Mouse (Mus musculus) neural tube, embryonic 12.5 days (tissue): Measurements from ENCODE around the gene Rcan2. TPM values are rescaled to one million over a fixed set of nuclear protein-coding genes. Genes with fewer than 3 reads are reported as not detected.

Experiments used
- ATAC-seq: fragments of 200-750 bp; cut with Nextera tagmentation; 2 replicates; pipeline ENCODE4 v1.8.0; 2017; ENCODE audit warnings: low read depth, mild to moderate bottlenecking, moderate TSS enrichment, moderate library complexity; ENCODE audit not compliant: low FRiP score
- H3K27ac ChIP-seq: fragments of 300-500 bp; sonication (generic); 2 replicates; pipeline ENCODE4 v1.5.1; 2016
- H3K27me3 ChIP-seq: fragments of 300-500 bp; sonication (generic); replicated peaks from 2 replicates; pipeline ENCODE4 v1.6.1; 2016; ENCODE audit warnings: mild to moderate bottlenecking
- H3K36me3 ChIP-seq: fragments of 300-500 bp; sonication (generic); 2 replicates; pipeline ENCODE4 v1.6.1; 2016; ENCODE audit warnings: mild to moderate bottlenecking
- H3K4me1 ChIP-seq: fragments of 300-500 bp; sonication (generic); 2 replicates; pipeline ENCODE4 v1.6.1; 2016
- H3K4me2 ChIP-seq: fragments of 300-500 bp; sonication (generic); replicated peaks from 2 replicates; pipeline ENCODE4 v1.6.1; 2016; ENCODE audit warnings: mild to moderate bottlenecking
- H3K4me3 ChIP-seq: fragments of 300-500 bp; sonication (generic); 2 replicates; pipeline ENCODE4 v1.5.1; 2016
- H3K9ac ChIP-seq: fragments of 300-500 bp; sonication (generic); 2 replicates; pipeline ENCODE4 v1.6.1; 2016; ENCODE audit warnings: mild to moderate bottlenecking
- H3K9me3 ChIP-seq: fragments of 300-500 bp; sonication (generic); 2 replicates; pipeline ENCODE4 v1.6.1; 2016; ENCODE audit warnings: mild to moderate bottlenecking
- WGBS: fragments of 180-500 bp; shearing (Covaris S2); methylation state at CpG from one replicate; pipeline ENCODE4 v1.1.7; 2016; 5-methylcytosine and 5-hydroxymethylcytosine counted together
- polyA plus RNA-seq: library from polyadenylated mRNA; unstranded; fragments of >200 nt; fragmentation: Nextera tagmentation; extraction: Ambion mirVana; gene quantifications from 2 replicates; pipeline ENCODE4 v1.2.1, GENCODE M21; 2016

The Rcan2 gene
- polyA plus RNA-seq, 1 experiment from 2014 or later = 48.8 TPM

DNA sequence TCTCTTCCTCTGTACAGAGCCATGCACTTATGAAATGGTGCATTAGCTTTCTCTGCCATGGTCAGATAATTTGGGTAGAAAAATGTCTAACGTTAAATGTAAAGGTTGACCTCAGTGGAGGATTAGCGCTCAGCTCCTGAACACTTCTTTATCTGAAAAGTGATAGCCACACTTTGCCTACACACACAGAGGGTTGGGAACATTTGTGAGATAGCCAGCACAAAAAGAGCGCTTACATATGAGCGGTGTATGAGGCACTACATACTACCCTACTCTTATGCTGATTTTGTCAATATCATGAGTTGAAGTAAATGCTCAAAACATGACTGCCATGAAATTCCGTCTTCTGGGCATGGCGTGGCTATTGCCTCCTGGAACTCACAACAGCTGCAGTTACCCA lies 196.9 kb downstream of the Rcan2 start:
- Histone ChIP-seq H3K9ac (no peak overlapping the region), H3K4me2 (no peak overlapping the region), H3K27ac (no peak overlapping the region), H3K27me3 (no peaks in the 10 kb centered on the region), H3K36me3 (no peaks in the 10 kb centered on the region), H3K4me3 (no peak overlapping the region), H3K4me1 (peaks cover 4% of the 10 kb centered on the region; the same call in 1 of the 2 replicates), H3K9me3 (no peaks in the 10 kb centered on the region)
- WGBS = 93% methylated on average over 6 of the region's 6 CpGs
- ATAC-seq = no peak

- Histone ChIP-seq H3K27ac (no peak overlapping the region), H3K9me3 (no peaks in the 10 kb centered on the region), H3K27me3 (no peaks in the 10 kb centered on the region), H3K4me1 (no peaks in the 10 kb centered on the region), H3K36me3 (no peaks in the 10 kb centered on the region), H3K4me2 (no peak overlapping the region), H3K4me3 (no peak overlapping the region), H3K9ac (no peak overlapping the region)
- 70% methylated on average over 2 of the region's 2 CpGs for WGBS
- ATAC-seq = no peak
Observed at GRCm38 (mm10) chr17:44004401-44004800, 203.2 kb downstream of the Rcan2 start.

- H3K4me2 ChIP-seq = no peak overlapping the region
- no peaks in the 10 kb centered on the region for H3K4me1 ChIP-seq
- no peak for ATAC-seq
- no peaks in the 10 kb centered on the region for H3K36me3 ChIP-seq
- no peaks in the 10 kb centered on the region for H3K27me3 ChIP-seq
- H3K9ac ChIP-seq = no peak overlapping the region
- no peak overlapping the region for H3K4me3 ChIP-seq
- WGBS = 83% methylated on average over 2 of the region's 2 CpGs
- no peak overlapping the region for H3K27ac ChIP-seq
- no peaks in the 10 kb centered on the region for H3K9me3 ChIP-seq
Observed at GRCm38 (mm10) chr17:44007411-44007810, 206.3 kb downstream of the Rcan2 start.

- no peaks in the 10 kb centered on the region for H3K9me3 ChIP-seq
- H3K4me1 ChIP-seq = no peaks in the 10 kb centered on the region
- ATAC-seq = no peak
- WGBS = 84% methylated on average over 4 of the region's 4 CpGs
- no peak overlapping the region for H3K4me3 ChIP-seq
- no peaks in the 10 kb centered on the region for H3K36me3 ChIP-seq
- H3K9ac ChIP-seq = no peak overlapping the region
- H3K4me2 ChIP-seq = no peak overlapping the region
- no peak overlapping the region for H3K27ac ChIP-seq
- H3K27me3 ChIP-seq = no peaks in the 10 kb centered on the region
Observed at GRCm38 (mm10) chr17:44011917-44012316, 210.8 kb downstream of the Rcan2 start.

- Histone ChIP-seq H3K4me3 (no peak overlapping the region), H3K27ac (no peak overlapping the region), H3K27me3 (no peaks in the 10 kb centered on the region), H3K4me1 (no peaks in the 10 kb centered on the region), H3K9me3 (no peaks in the 10 kb centered on the region), H3K36me3 (no peaks in the 10 kb centered on the region), H3K9ac (no peak overlapping the region), H3K4me2 (no peak overlapping the region)
- ATAC-seq = no peak
- 82% methylated on average over 4 of the region's 4 CpGs for WGBS
Observed at GRCm38 (mm10) chr17:44013756-44014510, 212.8 kb downstream of the Rcan2 start.

DNA sequence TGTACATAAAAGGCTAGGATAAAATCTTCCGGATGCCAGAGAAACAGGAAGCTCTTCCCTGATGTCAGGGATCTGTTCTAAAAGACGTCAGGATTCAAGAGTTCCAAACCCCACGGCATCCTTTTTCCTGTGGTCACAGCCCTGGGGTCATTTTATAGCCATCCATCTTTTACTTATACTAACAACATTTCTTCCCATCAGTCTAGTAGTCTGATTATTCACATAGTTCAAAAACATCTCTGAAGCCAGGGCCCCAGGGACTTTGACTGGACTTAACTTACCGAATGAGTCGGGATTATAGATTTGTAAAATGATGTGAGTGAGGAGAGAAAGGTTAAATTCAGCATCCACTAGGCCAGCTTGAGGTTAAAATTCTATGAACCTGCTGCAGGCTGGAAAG lies 215.2 kb downstream of the Rcan2 start:
- Histone ChIP-seq H3K4me3 (no peak overlapping the region), H3K9me3 (no peaks in the 10 kb centered on the region), H3K4me2 (no peak overlapping the region), H3K36me3 (no peaks in the 10 kb centered on the region), H3K27ac (no peak overlapping the region), H3K27me3 (no peaks in the 10 kb centered on the region), H3K4me1 (no peaks in the 10 kb centered on the region), H3K9ac (no peak overlapping the region)
- ATAC-seq = no peak
- WGBS = 90% methylated on average over 5 of the region's 5 CpGs

- H3K4me2 ChIP-seq = no peak overlapping the region
- no peak overlapping the region for H3K27ac ChIP-seq
- H3K9me3 ChIP-seq = no peaks in the 10 kb centered on the region
- H3K4me3 ChIP-seq = no peak overlapping the region
- H3K9ac ChIP-seq = no peak overlapping the region
- no peak for ATAC-seq
- WGBS = 81% methylated on average over 6 of the region's 6 CpGs
- peaks cover 3% of the 10 kb centered on the region; the same call in 1 of the 2 replicates for H3K4me1 ChIP-seq
- H3K27me3 ChIP-seq = no peaks in the 10 kb centered on the region
- H3K36me3 ChIP-seq = no peaks in the 10 kb centered on the region
Observed at GRCm38 (mm10) chr17:44020707-44021220, 219.6 kb downstream of the Rcan2 start.

GRCm38 (mm10) chr17:44023842-44024241 lies 222.7 kb downstream of the Rcan2 start:
- no peaks in the 10 kb centered on the region for H3K27me3 ChIP-seq
- no peak overlapping the region for H3K4me2 ChIP-seq
- ATAC-seq = no peak
- 63% methylated on average over 2 of the region's 2 CpGs for WGBS
- H3K36me3 ChIP-seq = no peaks in the 10 kb centered on the region
- H3K4me3 ChIP-seq = no peak overlapping the region
- no peak overlapping the region for H3K9ac ChIP-seq
- no peak overlapping the region for H3K27ac ChIP-seq
- H3K4me1 ChIP-seq = peaks cover 9% of the 10 kb centered on the region
- no peaks in the 10 kb centered on the region for H3K9me3 ChIP-seq

DNA sequence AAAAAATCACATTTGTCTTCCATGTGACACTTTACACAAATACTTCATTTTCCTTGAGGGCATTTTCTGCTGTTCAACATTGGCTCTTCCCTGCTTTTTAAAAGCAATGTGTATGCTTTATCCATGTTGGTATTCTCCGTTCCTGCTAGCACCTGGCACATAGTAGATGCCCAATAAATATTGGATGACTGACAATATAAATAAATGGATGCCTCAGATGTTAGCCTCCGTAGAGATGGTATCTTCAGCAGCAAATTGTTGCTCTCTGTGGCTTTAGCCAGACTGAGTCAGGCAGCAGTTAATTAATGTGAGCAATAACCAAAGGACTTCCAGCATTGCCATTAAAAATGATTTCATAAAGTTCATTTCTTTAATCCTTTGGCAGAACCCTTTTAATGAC lies 223.9 kb downstream of the Rcan2 start:
- no peak overlapping the region for H3K4me2 ChIP-seq
- no peaks in the 10 kb centered on the region for H3K36me3 ChIP-seq
- no peaks in the 10 kb centered on the region for H3K9me3 ChIP-seq
- H3K9ac ChIP-seq = no peak overlapping the region
- no peak for ATAC-seq
- no peaks in the 10 kb centered on the region for H3K27me3 ChIP-seq
- H3K27ac ChIP-seq = no peak overlapping the region
- WGBS = 64% methylated on average over 2 of the region's 2 CpGs
- H3K4me1 ChIP-seq = peaks cover 9% of the 10 kb centered on the region
- H3K4me3 ChIP-seq = no peak overlapping the region

GRCm38 (mm10) chr17:44025935-44026334 lies 224.8 kb downstream of the Rcan2 start:
- 37% methylated on average over 6 of the region's 6 CpGs for WGBS
- Histone ChIP-seq H3K27me3 (no peaks in the 10 kb centered on the region), H3K4me2 (no peak overlapping the region), H3K9me3 (no peaks in the 10 kb centered on the region), H3K27ac (no peak overlapping the region; the same call in 1 of the 2 replicates), H3K4me3 (no peak overlapping the region), H3K36me3 (no peaks in the 10 kb centered on the region), H3K9ac (no peak overlapping the region), H3K4me1 (peaks cover 9% of the 10 kb centered on the region)
- ATAC-seq = no peak

- no peak for ATAC-seq
- WGBS = 30% methylated on average over 5 of the region's 5 CpGs
- H3K9ac ChIP-seq = no peak overlapping the region
- no peaks in the 10 kb centered on the region for H3K9me3 ChIP-seq
- no peaks in the 10 kb centered on the region for H3K27me3 ChIP-seq
- peaks cover 9% of the 10 kb centered on the region for H3K4me1 ChIP-seq
- H3K4me3 ChIP-seq = no peak overlapping the region
- no peaks in the 10 kb centered on the region for H3K36me3 ChIP-seq
- no peak overlapping the region for H3K4me2 ChIP-seq
- no peak overlapping the region for H3K27ac ChIP-seq
Observed at GRCm38 (mm10) chr17:44026378-44026777, 225.2 kb downstream of the Rcan2 start.

GRCm38 (mm10) chr17:44026786-44027185 lies 225.6 kb downstream of the Rcan2 start:
- ATAC-seq = no peak
- Histone ChIP-seq H3K36me3 (no peaks in the 10 kb centered on the region), H3K4me2 (no peak overlapping the region), H3K4me1 (peaks cover 9% of the 10 kb centered on the region), H3K27ac (no peak overlapping the region), H3K9ac (no peak overlapping the region), H3K27me3 (no peaks in the 10 kb centered on the region), H3K9me3 (no peaks in the 10 kb centered on the region), H3K4me3 (no peak overlapping the region)

DNA sequence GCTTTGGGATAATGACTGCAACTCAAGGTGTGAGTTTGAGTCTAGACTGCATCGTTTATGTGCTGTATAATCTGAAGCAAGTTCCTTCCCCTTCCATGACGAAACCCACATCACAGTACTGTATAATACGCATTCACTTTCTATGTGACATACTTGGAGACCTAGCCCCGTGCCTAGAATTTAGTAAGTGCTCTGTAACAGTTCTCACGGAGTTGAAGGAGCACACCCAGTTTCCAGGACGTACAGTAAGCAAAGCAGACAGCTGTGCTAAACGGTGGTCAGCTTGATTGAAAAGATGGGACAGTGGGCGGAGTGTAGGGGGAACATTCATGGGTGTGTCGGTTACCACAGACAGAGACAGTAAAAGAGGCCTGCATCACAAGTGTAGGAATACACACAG lies 226.2 kb downstream of the Rcan2 start:
- ATAC-seq = no peak
- Histone ChIP-seq H3K36me3 (no peaks in the 10 kb centered on the region), H3K27ac (no peak overlapping the region), H3K4me2 (no peak overlapping the region), H3K4me1 (peaks cover 9% of the 10 kb centered on the region), H3K27me3 (no peaks in the 10 kb centered on the region), H3K9ac (no peak overlapping the region), H3K9me3 (no peaks in the 10 kb centered on the region), H3K4me3 (no peak overlapping the region)
- WGBS = 88% methylated on average over 9 of the region's 9 CpGs
